Mouse (Mus musculus): ENCODE results near the gene Cnih3. TPM values are rescaled to one million over a fixed set of nuclear protein-coding genes. Genes with fewer than 3 reads are reported as not detected.

Gene Cnih3
- polyA plus RNA-seq, 1 experiment from 2014 or later: 0.39 TPM

DNA sequence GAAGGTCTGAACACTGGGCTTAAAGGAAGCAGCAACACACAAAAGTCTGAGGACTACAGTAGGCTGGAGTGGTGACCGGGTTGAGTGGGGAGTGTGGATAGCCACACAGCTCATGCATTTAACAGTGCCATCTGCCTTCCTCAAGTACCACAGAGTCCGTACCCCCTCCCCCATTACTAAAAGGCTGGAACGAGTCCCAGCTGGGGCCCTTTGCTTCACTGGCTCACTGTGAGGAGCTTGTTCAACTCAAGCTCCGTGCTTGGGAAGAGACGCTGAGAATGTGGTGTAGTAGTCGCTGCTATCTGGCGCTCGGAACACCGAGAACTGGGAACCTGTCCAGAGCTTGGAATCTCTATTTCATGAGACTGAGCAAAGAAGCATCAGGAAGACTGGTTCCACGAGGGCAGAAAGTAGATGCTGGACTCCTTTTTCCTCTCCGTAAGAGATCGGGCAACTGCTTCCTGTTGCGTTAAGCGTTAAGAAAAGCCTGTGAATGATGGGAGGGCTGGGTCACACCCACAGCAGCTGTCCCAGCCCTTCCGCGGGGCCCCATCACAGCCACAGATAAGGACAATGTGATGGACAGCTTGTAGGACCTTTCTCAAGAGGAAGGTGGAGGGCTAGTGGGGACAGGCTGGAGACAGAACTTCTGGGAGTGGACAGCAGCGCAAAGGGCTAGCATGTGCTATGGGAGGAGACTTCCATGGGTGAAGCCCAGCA is 114.3 kb downstream of the Cnih3 start:
- Histone ChIP-seq H3K36me3 (ENCODE audit: control insufficient read depth, insufficient read depth, low read length) (no peaks in the 10 kb centered on the region), H3K9ac (replicated peaks; ENCODE audit: low read depth, low read length) (no peak overlapping the region), H3K4me1 (ENCODE audit: control insufficient read depth, insufficient read depth, low read length) (peaks cover 12% of the 10 kb centered on the region; the same call in 1 of the 2 replicates), H3K4me2 (replicated peaks; ENCODE audit: low read depth, low read length) (no peak overlapping the region), H3K27ac (ENCODE audit: low read length) (no peak overlapping the region), H3K4me3 (ENCODE audit: low read depth, low read length) (no peak overlapping the region), H3K9me3 (ENCODE audit: control insufficient read depth, low read depth, low read length) (peaks cover 4% of the 10 kb centered on the region; the same call in 1 of the 2 replicates), H3K27me3 (ENCODE audit: control insufficient read depth, insufficient read depth, low read length) (no peaks in the 10 kb centered on the region)
- ATAC-seq (ENCODE audit: insufficient number of reproducible peaks, insufficient read depth, low FRiP score, low read depth): no peak
- 57% methylated on average over 17 of the region's 17 CpGs for WGBS

DNA sequence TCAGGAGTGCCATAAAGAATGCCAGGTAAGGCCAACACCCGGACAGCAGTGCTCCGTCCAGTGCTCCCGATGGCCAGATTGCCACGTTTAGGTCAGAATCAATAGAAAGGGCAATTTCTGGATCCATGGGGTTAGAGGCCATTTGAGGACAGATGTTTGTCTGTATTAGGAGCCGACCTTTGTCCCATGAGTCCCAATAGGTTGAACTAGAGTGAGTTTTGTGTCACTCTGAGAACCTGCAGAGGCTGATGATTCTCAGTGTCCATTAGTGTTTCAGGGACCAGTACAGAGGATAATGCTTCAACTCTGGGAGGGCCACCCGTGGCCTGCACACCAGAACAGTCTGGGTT is 114.9 kb downstream of the Cnih3 start:
- peaks cover 6% of the 10 kb centered on the region; the same call in 1 of the 2 replicates for H3K4me1 ChIP-seq (ENCODE audit: control insufficient read depth, insufficient read depth, low read length)
- H3K9ac ChIP-seq (replicated peaks; ENCODE audit: low read depth, low read length): no peak overlapping the region
- no peak overlapping the region for H3K4me3 ChIP-seq (ENCODE audit: low read depth, low read length)
- H3K4me2 ChIP-seq (replicated peaks; ENCODE audit: low read depth, low read length): no peak overlapping the region
- peaks cover 4% of the 10 kb centered on the region; the same call in 1 of the 2 replicates for H3K9me3 ChIP-seq (ENCODE audit: control insufficient read depth, low read depth, low read length)
- no peak overlapping the region for H3K27ac ChIP-seq (ENCODE audit: low read length)
- no peaks in the 10 kb centered on the region for H3K36me3 ChIP-seq (ENCODE audit: control insufficient read depth, insufficient read depth, low read length)
- ATAC-seq (ENCODE audit: insufficient number of reproducible peaks, insufficient read depth, low FRiP score, low read depth): no peak
- no peaks in the 10 kb centered on the region for H3K27me3 ChIP-seq (ENCODE audit: control insufficient read depth, insufficient read depth, low read length)
- 86% methylated on average over 6 of the region's 6 CpGs for WGBS

DNA sequence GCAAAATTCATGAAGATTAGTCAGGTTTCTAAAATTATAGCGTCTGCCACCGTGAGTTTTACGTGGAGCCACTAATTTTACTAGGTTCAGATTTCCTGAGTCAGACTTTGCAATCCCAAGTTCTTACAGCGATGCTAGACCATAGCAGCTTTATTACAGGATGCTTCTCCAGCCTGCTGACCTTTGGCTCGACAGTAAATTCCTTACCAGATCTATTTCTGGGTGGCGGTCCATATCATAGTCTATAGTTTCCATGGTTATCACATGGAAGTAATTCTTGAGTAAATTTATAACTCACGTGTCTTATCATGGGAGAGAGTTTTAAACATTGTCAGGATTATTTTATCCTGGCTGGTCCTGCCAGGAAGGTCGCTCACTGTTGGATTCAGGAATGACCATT is 117.0 kb downstream of the Cnih3 start:
- ATAC-seq (ENCODE audit: insufficient number of reproducible peaks, insufficient read depth, low FRiP score, low read depth): no peak
- H3K4me1 ChIP-seq (ENCODE audit: control insufficient read depth, insufficient read depth, low read length): peaks cover 6% of the 10 kb centered on the region; the same call in 1 of the 2 replicates
- WGBS: 70% methylated on average over 8 of the region's 8 CpGs
- H3K4me3 ChIP-seq (ENCODE audit: low read depth, low read length): no peak overlapping the region
- no peak overlapping the region for H3K4me2 ChIP-seq (replicated peaks; ENCODE audit: low read depth, low read length)
- no peak overlapping the region for H3K27ac ChIP-seq (ENCODE audit: low read length)
- no peaks in the 10 kb centered on the region for H3K27me3 ChIP-seq (ENCODE audit: control insufficient read depth, insufficient read depth, low read length)
- no peak overlapping the region for H3K9ac ChIP-seq (replicated peaks; ENCODE audit: low read depth, low read length)
- no peaks in the 10 kb centered on the region for H3K36me3 ChIP-seq (ENCODE audit: control insufficient read depth, insufficient read depth, low read length)
- H3K9me3 ChIP-seq (ENCODE audit: control insufficient read depth, low read depth, low read length): peaks cover 4% of the 10 kb centered on the region; the same call in 1 of the 2 replicates

DNA sequence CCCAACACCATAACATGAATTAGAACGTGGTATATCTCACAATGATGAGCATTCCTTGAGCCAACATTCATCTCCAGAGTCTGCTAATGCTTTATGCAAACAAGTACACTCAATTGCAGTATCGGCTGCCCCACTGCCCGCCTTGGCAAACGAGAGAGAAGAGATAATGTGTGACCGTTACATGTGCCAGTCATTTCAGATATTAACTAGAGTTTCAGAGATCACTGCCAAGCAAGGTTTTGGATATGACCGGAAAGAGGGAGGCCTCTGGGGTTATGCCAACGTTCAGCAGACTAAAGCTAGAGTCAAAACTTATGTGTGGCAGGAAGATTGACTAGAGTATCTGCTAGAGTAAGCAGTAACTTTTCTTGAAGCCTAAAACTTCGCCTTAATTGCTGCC is 123.7 kb downstream of the Cnih3 start:
- Histone ChIP-seq H3K9ac (replicated peaks; ENCODE audit: low read depth, low read length) (no peak overlapping the region), H3K27ac (ENCODE audit: low read length) (no peak overlapping the region), H3K4me1 (ENCODE audit: control insufficient read depth, insufficient read depth, low read length) (no peaks in the 10 kb centered on the region), H3K9me3 (ENCODE audit: control insufficient read depth, low read depth, low read length) (peaks cover 4% of the 10 kb centered on the region; the same call in 1 of the 2 replicates), H3K27me3 (ENCODE audit: control insufficient read depth, insufficient read depth, low read length) (no peaks in the 10 kb centered on the region), H3K4me2 (replicated peaks; ENCODE audit: low read depth, low read length) (no peak overlapping the region), H3K4me3 (ENCODE audit: low read depth, low read length) (no peak overlapping the region), H3K36me3 (ENCODE audit: control insufficient read depth, insufficient read depth, low read length) (no peaks in the 10 kb centered on the region)
- no peak for ATAC-seq (ENCODE audit: insufficient number of reproducible peaks, insufficient read depth, low FRiP score, low read depth)
- 60% methylated on average over 8 of the region's 8 CpGs for WGBS

DNA sequence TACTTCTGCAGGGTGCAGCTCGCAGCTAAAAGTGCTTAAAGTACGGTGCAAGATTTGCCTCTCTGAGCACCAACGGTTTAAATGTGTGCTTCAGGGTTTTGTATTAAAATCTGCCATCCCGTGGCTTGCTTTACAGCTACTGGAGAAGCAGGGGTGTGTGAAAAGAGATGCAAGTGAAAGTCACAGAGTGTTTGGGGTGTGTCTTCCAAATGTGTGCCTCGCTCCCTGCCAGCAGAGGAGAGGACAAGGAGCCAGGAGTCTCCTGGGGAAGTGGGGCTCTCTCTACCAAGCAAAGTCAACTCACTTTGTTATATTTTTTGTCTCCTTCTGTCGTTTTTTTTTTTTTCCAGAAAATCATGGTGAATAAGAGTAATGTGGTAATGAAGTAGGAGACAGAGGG is 124.1 kb downstream of the Cnih3 start:
- H3K4me2 ChIP-seq (replicated peaks; ENCODE audit: low read depth, low read length): no peak overlapping the region
- no peaks in the 10 kb centered on the region for H3K36me3 ChIP-seq (ENCODE audit: control insufficient read depth, insufficient read depth, low read length)
- no peaks in the 10 kb centered on the region for H3K4me1 ChIP-seq (ENCODE audit: control insufficient read depth, insufficient read depth, low read length)
- H3K27me3 ChIP-seq (ENCODE audit: control insufficient read depth, insufficient read depth, low read length): no peaks in the 10 kb centered on the region
- 53% methylated on average over 6 of the region's 6 CpGs for WGBS
- ATAC-seq (ENCODE audit: insufficient number of reproducible peaks, insufficient read depth, low FRiP score, low read depth): no peak
- no peak overlapping the region for H3K9ac ChIP-seq (replicated peaks; ENCODE audit: low read depth, low read length)
- no peaks in the 10 kb centered on the region; the same call in 1 of the 2 replicates for H3K9me3 ChIP-seq (ENCODE audit: control insufficient read depth, low read depth, low read length)
- no peak overlapping the region for H3K27ac ChIP-seq (ENCODE audit: low read length)
- no peak overlapping the region for H3K4me3 ChIP-seq (ENCODE audit: low read depth, low read length)

DNA sequence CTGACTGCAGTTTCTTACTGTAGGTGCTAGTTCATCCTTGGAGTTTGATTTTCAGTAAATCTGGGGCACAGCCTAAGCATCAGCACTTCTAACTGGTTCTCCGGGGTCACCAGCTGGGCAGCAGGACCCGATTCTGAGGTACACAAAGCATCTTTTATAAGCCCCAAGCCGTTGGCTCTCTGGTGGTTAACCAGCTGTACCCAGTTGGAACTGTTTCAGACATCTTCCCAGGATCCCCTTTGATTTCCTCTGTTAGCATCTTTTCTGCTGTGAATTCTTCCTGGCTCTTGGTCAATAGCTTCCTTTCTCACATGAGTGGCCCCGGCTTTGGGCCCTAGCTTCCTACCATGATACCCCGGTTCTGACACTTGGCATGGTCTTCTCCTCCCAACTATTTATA is 132.3 kb downstream of the Cnih3 start:
- Histone ChIP-seq H3K9me3 (ENCODE audit: control insufficient read depth, low read depth, low read length) (no peaks in the 10 kb centered on the region), H3K27me3 (ENCODE audit: control insufficient read depth, insufficient read depth, low read length) (no peaks in the 10 kb centered on the region), H3K27ac (ENCODE audit: low read length) (no peak overlapping the region), H3K36me3 (ENCODE audit: control insufficient read depth, insufficient read depth, low read length) (no peaks in the 10 kb centered on the region), H3K4me1 (ENCODE audit: control insufficient read depth, insufficient read depth, low read length) (no peaks in the 10 kb centered on the region), H3K4me2 (replicated peaks; ENCODE audit: low read depth, low read length) (no peak overlapping the region), H3K4me3 (ENCODE audit: low read depth, low read length) (no peak overlapping the region), H3K9ac (replicated peaks; ENCODE audit: low read depth, low read length) (no peak overlapping the region)
- no peak for ATAC-seq (ENCODE audit: insufficient number of reproducible peaks, insufficient read depth, low FRiP score, low read depth)
- 82% methylated on average over 5 of the region's 5 CpGs for WGBS

DNA sequence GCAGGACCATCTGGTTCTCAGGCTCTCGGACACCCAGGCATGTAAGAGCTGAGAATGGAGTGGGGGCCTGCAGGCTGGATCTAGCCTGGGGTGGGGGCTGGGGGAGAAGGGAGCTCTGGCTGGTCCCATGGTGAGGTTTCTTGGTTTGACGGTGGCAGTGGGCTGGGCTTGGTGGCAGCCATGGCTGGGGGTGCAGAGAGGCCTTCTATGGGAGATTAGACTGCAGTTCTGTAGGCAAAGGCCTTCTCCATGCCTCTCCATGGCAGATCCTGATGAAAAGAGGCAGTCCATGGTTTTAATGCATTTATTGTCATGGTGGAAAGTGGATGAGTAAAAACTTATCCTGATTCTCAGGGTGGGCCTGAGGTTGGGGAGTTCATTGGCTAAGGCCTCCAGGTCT is 151.0 kb downstream of the Cnih3 start:
- H3K36me3 ChIP-seq (ENCODE audit: control insufficient read depth, insufficient read depth, low read length): no peaks in the 10 kb centered on the region
- no peak overlapping the region for H3K27ac ChIP-seq (ENCODE audit: low read length)
- no peak overlapping the region for H3K4me3 ChIP-seq (ENCODE audit: low read depth, low read length)
- no peaks in the 10 kb centered on the region for H3K9me3 ChIP-seq (ENCODE audit: control insufficient read depth, low read depth, low read length)
- no peak overlapping the region for H3K9ac ChIP-seq (replicated peaks; ENCODE audit: low read depth, low read length)
- H3K4me2 ChIP-seq (replicated peaks; ENCODE audit: low read depth, low read length): no peak overlapping the region
- H3K27me3 ChIP-seq (ENCODE audit: control insufficient read depth, insufficient read depth, low read length): no peaks in the 10 kb centered on the region
- no peak for ATAC-seq (ENCODE audit: insufficient number of reproducible peaks, insufficient read depth, low FRiP score, low read depth)
- no peaks in the 10 kb centered on the region for H3K4me1 ChIP-seq (ENCODE audit: control insufficient read depth, insufficient read depth, low read length)
- 97% methylated on average over 2 of the region's 2 CpGs for WGBS

DNA sequence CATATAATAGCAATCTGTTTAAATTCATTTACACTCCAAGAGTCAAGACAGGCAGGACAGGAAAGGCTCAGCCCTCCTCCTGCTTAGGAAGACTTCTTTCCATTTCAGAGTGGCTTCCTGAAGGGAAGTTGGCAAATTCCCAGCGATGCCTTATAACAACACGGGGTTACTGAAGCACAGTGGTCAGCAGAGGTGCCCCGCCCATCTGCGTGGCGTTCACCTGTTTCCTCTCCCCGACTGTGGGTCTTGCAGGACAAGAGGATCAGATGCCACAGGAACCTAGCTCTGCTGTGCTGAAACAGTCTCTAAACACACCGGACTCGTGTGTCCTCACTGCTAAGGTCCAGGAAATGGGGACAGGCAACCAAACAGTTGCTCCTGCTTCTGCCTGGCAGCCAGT is 152.9 kb downstream of the Cnih3 start:
- Histone ChIP-seq H3K4me1 (ENCODE audit: control insufficient read depth, insufficient read depth, low read length) (no peaks in the 10 kb centered on the region), H3K36me3 (ENCODE audit: control insufficient read depth, insufficient read depth, low read length) (no peaks in the 10 kb centered on the region), H3K9me3 (ENCODE audit: control insufficient read depth, low read depth, low read length) (no peaks in the 10 kb centered on the region), H3K27me3 (ENCODE audit: control insufficient read depth, insufficient read depth, low read length) (no peaks in the 10 kb centered on the region), H3K4me2 (replicated peaks; ENCODE audit: low read depth, low read length) (no peak overlapping the region), H3K9ac (replicated peaks; ENCODE audit: low read depth, low read length) (no peak overlapping the region), H3K4me3 (ENCODE audit: low read depth, low read length) (no peak overlapping the region), H3K27ac (ENCODE audit: low read length) (no peak overlapping the region)
- ATAC-seq (ENCODE audit: insufficient number of reproducible peaks, insufficient read depth, low FRiP score, low read depth): no peak
- WGBS: 46% methylated on average over 8 of the region's 8 CpGs
